Mouse (Mus musculus) hindbrain, embryonic 15.5 days (tissue): ENCODE measurements at regions not wholly inside any gene's neighbourhood (a gene's known extent, or its start where the extent isn't known, plus 50 kb on each side); places are given as distances from the start of the nearest gene placed in this dataset.
A peak's percentile ranks its signal among the peaks of the same experiment; 100 is the strongest.

Source experiments
- ATAC-seq: fragments of 200-750 bp; cut with Nextera tagmentation; 2 replicates; pipeline ENCODE4 v1.8.0; 2017; ENCODE audit warnings: low read depth, moderate number of reproducible peaks, moderate TSS enrichment; ENCODE audit not compliant: low FRiP score
- H3K27ac ChIP-seq: fragments of 300-500 bp; sonication (generic); replicated peaks from 2 replicates; pipeline ENCODE4 v1.5.1; 2015; ENCODE audit warnings: mild to moderate bottlenecking, inconsistent platforms
- H3K27me3 ChIP-seq: fragments of 300-500 bp; sonication (generic); 2 replicates; pipeline ENCODE4 v1.6.1; 2015; ENCODE audit warnings: control low read depth, inconsistent platforms
- H3K36me3 ChIP-seq: fragments of 300-500 bp; sonication (generic); 2 replicates; pipeline ENCODE4 v1.6.1; 2015; ENCODE audit warnings: control low read depth, inconsistent platforms
- H3K4me1 ChIP-seq: fragments of 300-500 bp; sonication (generic); replicated peaks from 2 replicates; pipeline ENCODE4 v1.6.1; 2015; ENCODE audit warnings: control low read depth, inconsistent platforms
- H3K4me2 ChIP-seq: fragments of 300-500 bp; sonication (generic); 2 replicates; pipeline ENCODE4 v1.6.1; 2015; ENCODE audit warnings: moderate library complexity, mild to moderate bottlenecking, inconsistent platforms
- H3K4me3 ChIP-seq: fragments of 300-500 bp; sonication (generic); 2 replicates; pipeline ENCODE4 v1.5.1; 2015; ENCODE audit warnings: mild to moderate bottlenecking, inconsistent platforms
- H3K9ac ChIP-seq: fragments of 300-500 bp; sonication (generic); 2 replicates; pipeline ENCODE4 v1.6.1; 2015; ENCODE audit warnings: inconsistent platforms
- H3K9me3 ChIP-seq: fragments of 300-500 bp; sonication (generic); 2 replicates; pipeline ENCODE4 v1.6.1; 2016; ENCODE audit warnings: control low read depth, inconsistent platforms
- WGBS: fragments of 180-500 bp; shearing (Covaris S2); methylation state at CpG from one replicate; pipeline ENCODE4 v1.1.7; 2015; 5-methylcytosine and 5-hydroxymethylcytosine counted together

GRCm38 (mm10) chr4:124079603-124080002 lies 161.8 kb upstream of the 4930535I16Rik start:
- Histone ChIP-seq H3K27me3 (no peaks in the 10 kb centered on the region), H3K36me3 (no peaks in the 10 kb centered on the region), H3K4me1 (no peaks in the 10 kb centered on the region), H3K9ac (no peak overlapping the region), H3K4me2 (no peak overlapping the region), H3K9me3 (no peaks in the 10 kb centered on the region), H3K27ac (no peak overlapping the region), H3K4me3 (no peak overlapping the region)
- ATAC-seq: no peak
- 85% methylated on average over 3 of the region's 3 CpGs for WGBS

GRCm38 (mm10) chr4:124075551-124075950 lies 157.7 kb upstream of the 4930535I16Rik start:
- H3K4me2 ChIP-seq: no peak overlapping the region
- no peaks in the 10 kb centered on the region for H3K9me3 ChIP-seq
- WGBS: 77% methylated on average over 5 of the region's 5 CpGs
- H3K9ac ChIP-seq: no peak overlapping the region
- no peaks in the 10 kb centered on the region for H3K4me1 ChIP-seq
- no peak for ATAC-seq
- no peaks in the 10 kb centered on the region for H3K27me3 ChIP-seq
- no peak overlapping the region for H3K4me3 ChIP-seq
- H3K36me3 ChIP-seq: no peaks in the 10 kb centered on the region
- no peak overlapping the region for H3K27ac ChIP-seq

DNA sequence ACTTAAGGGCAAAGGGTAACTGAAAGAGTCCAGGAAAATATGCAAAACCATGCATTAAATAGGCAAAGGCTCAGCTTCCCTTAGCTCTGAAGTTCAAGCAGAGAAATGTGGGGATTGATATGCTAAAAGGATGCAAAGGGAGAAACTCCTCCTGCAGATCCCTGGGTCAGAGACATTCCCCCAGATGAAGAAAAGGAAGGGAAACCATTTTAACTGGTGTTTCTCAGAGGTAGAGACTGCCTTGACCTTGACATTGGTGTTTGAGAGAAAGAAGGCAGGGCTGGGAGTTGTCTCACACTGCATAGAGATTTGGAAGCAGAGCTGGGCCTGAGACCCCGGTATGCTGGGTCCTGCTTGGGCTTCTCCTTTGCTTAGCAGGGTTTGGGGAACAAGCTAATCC lies 155.8 kb upstream of the 4930535I16Rik start:
- no peak overlapping the region for H3K4me2 ChIP-seq
- H3K27me3 ChIP-seq: no peaks in the 10 kb centered on the region
- ATAC-seq: no peak
- H3K9me3 ChIP-seq: no peaks in the 10 kb centered on the region
- H3K27ac ChIP-seq: no peak overlapping the region
- no peaks in the 10 kb centered on the region for H3K36me3 ChIP-seq
- no peak overlapping the region for H3K9ac ChIP-seq
- H3K4me3 ChIP-seq: no peak overlapping the region
- no peaks in the 10 kb centered on the region for H3K4me1 ChIP-seq
- WGBS: 85% methylated on average over 1 of the region's 1 CpGs

GRCm38 (mm10) chr4:124064601-124065000 lies 146.8 kb upstream of the 4930535I16Rik start:
- H3K4me2 ChIP-seq: no peak overlapping the region

GRCm38 (mm10) chr4:124063269-124064100 lies 145.7 kb upstream of the 4930535I16Rik start:
- ATAC-seq: no peak

More at GRCm38 (mm10) chr4:124064601-124065000, 146.8 kb upstream of the 4930535I16Rik start:
- Histone ChIP-seq H3K4me1 (no peaks in the 10 kb centered on the region), H3K27ac (no peak overlapping the region), H3K4me3 (no peak overlapping the region), H3K9me3 (no peaks in the 10 kb centered on the region), H3K9ac (no peak overlapping the region), H3K36me3 (no peaks in the 10 kb centered on the region), H3K27me3 (no peaks in the 10 kb centered on the region)
- 76% methylated on average over 3 of the region's 3 CpGs for WGBS
- no peak for ATAC-seq

DNA sequence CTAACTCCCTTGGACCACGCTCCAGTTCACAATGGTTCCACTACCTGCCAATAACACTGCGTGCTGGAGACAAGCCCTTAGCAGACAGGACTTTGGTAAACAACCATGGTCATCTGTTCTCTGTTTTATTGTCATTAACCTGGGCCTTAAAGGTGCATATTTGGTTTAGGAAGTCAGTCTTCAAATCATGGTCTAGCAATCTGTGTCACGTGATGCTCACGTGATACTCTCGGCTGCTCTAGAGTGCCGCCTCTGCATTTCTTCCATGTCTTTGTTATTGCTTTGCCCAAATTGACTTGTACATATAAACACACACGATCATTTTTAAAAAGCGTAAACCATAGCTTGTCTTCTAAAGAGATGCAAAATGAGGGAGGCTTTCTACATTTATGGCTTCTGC lies 139.8 kb upstream of the 4930535I16Rik start:
- 95% methylated on average over 8 of the region's 8 CpGs for WGBS
- H3K9me3 ChIP-seq: no peaks in the 10 kb centered on the region
- no peak for ATAC-seq
- no peak overlapping the region for H3K4me3 ChIP-seq
- no peak overlapping the region for H3K27ac ChIP-seq
- H3K4me2 ChIP-seq: no peak overlapping the region
- no peaks in the 10 kb centered on the region for H3K27me3 ChIP-seq
- H3K36me3 ChIP-seq: no peaks in the 10 kb centered on the region
- no peaks in the 10 kb centered on the region for H3K4me1 ChIP-seq
- no peak overlapping the region for H3K9ac ChIP-seq

More at GRCm38 (mm10) chr4:124063269-124064100, 145.7 kb upstream of the 4930535I16Rik start:
- Histone ChIP-seq H3K27ac (no peak overlapping the region), H3K4me2 (no peak overlapping the region), H3K4me1 (no peaks in the 10 kb centered on the region), H3K27me3 (no peaks in the 10 kb centered on the region), H3K36me3 (no peaks in the 10 kb centered on the region), H3K9me3 (no peaks in the 10 kb centered on the region), H3K4me3 (no peak overlapping the region), H3K9ac (no peak overlapping the region)
- WGBS: 72% methylated on average over 4 of the region's 4 CpGs

GRCm38 (mm10) chr4:124054240-124054760 lies 136.5 kb upstream of the 4930535I16Rik start:
- H3K27ac ChIP-seq: no peak overlapping the region
- H3K9me3 ChIP-seq: no peaks in the 10 kb centered on the region
- no peaks in the 10 kb centered on the region for H3K27me3 ChIP-seq
- WGBS: 83% methylated on average over 1 of the region's 1 CpGs
- no peak overlapping the region for H3K9ac ChIP-seq
- no peak for ATAC-seq
- H3K36me3 ChIP-seq: no peaks in the 10 kb centered on the region
- no peaks in the 10 kb centered on the region for H3K4me1 ChIP-seq
- H3K4me3 ChIP-seq: no peak overlapping the region
- no peak overlapping the region for H3K4me2 ChIP-seq

GRCm38 (mm10) chr4:124053340-124054038 lies 135.7 kb upstream of the 4930535I16Rik start:
- no peak for ATAC-seq
- Histone ChIP-seq H3K4me2 (no peak overlapping the region), H3K27ac (no peak overlapping the region), H3K4me1 (peaks cover 6% of the 10 kb centered on the region), H3K9ac (no peak overlapping the region), H3K27me3 (no peaks in the 10 kb centered on the region), H3K4me3 (no peak overlapping the region), H3K9me3 (no peaks in the 10 kb centered on the region), H3K36me3 (no peaks in the 10 kb centered on the region)
- WGBS: 87% methylated on average over 2 of the region's 2 CpGs

- no peak overlapping the region for H3K4me3 ChIP-seq
- no peaks in the 10 kb centered on the region for H3K36me3 ChIP-seq
- H3K9me3 ChIP-seq: no peaks in the 10 kb centered on the region
- H3K27me3 ChIP-seq: no peaks in the 10 kb centered on the region
- H3K9ac ChIP-seq: no peak overlapping the region
- WGBS: 42% methylated on average over 2 of the region's 2 CpGs
- no peak overlapping the region for H3K27ac ChIP-seq
- ATAC-seq: 0 out of 2 replicates have a peak, but pooled peaks have one; percentile 36
- peaks cover 11% of the 10 kb centered on the region for H3K4me1 ChIP-seq
- H3K4me2 ChIP-seq: no peak overlapping the region
Observed at GRCm38 (mm10) chr4:124052387-124052786, 134.6 kb upstream of the 4930535I16Rik start.

DNA sequence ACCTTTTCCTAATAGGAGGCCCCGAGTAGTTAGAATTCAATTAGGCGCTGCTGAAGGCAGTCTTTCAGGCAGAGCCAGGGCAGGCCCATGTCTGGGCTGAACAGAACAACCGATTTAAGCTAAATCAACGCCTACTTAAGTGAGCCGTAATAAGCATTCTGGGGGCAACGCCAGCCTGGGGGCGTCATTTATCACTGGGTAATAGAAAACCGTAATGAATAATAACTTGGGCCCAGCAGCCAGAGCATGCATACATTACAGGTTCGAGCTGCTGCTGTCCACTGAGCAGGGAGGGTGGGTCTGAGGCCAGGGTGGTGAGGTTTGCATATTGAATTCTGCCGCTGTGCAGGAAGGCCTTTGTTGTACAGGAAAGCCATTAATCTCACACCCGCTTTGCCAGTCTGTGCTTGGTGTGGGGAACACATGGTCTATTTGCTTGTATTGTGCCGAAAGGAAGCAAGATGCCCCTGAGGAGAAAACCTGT lies 130.6 kb upstream of the 4930535I16Rik start:
- Histone ChIP-seq H3K4me1 (peaks cover 11% of the 10 kb centered on the region), H3K4me2 (no peak overlapping the region), H3K36me3 (no peaks in the 10 kb centered on the region), H3K27ac (peak overlapping the region; percentile 18; the same call in 1 of the 2 replicates), H3K9me3 (no peaks in the 10 kb centered on the region), H3K4me3 (no peak overlapping the region), H3K9ac (no peak overlapping the region), H3K27me3 (no peaks in the 10 kb centered on the region)
- WGBS: 14% methylated on average over 12 of the region's 12 CpGs
- ATAC-seq: peak; percentile 90

- H3K9me3 ChIP-seq: no peaks in the 10 kb centered on the region
- H3K4me2 ChIP-seq: no peak overlapping the region
- H3K4me1 ChIP-seq: peaks cover 11% of the 10 kb centered on the region
- WGBS: 44% methylated on average over 3 of the region's 3 CpGs
- H3K36me3 ChIP-seq: no peaks in the 10 kb centered on the region
- peak; percentile 8; the same call in 1 of the 2 replicates for ATAC-seq
- peak overlapping the region; percentile 18; the same call in 1 of the 2 replicates for H3K27ac ChIP-seq
- no peak overlapping the region for H3K4me3 ChIP-seq
- H3K27me3 ChIP-seq: no peaks in the 10 kb centered on the region
- no peak overlapping the region for H3K9ac ChIP-seq
Observed at GRCm38 (mm10) chr4:124047898-124048297, 130.1 kb upstream of the 4930535I16Rik start.

GRCm38 (mm10) chr4:124036483-124036882 lies 118.7 kb upstream of the 4930535I16Rik start:
- H3K9ac ChIP-seq: no peak overlapping the region
- H3K4me2 ChIP-seq: no peak overlapping the region
- H3K9me3 ChIP-seq: no peaks in the 10 kb centered on the region
- WGBS: 63% methylated on average over 10 of the region's 12 CpGs
- H3K27ac ChIP-seq: peak overlapping the region; percentile 83
- no peaks in the 10 kb centered on the region for H3K36me3 ChIP-seq
- H3K4me3 ChIP-seq: no peak overlapping the region
- H3K27me3 ChIP-seq: no peaks in the 10 kb centered on the region
- peaks cover 33% of the 10 kb centered on the region for H3K4me1 ChIP-seq
- no peak for ATAC-seq
